Mouse (Mus musculus) midbrain, postnatal 0 days (tissue): ENCODE data around the gene Gmip. TPM values are rescaled to one million over a fixed set of nuclear protein-coding genes. Genes with fewer than 3 reads are reported as not detected.

ENCODE experiments used
- ATAC-seq: fragments of 200-750 bp; cut with Nextera tagmentation; 2 replicates; pipeline ENCODE4 v1.8.0; 2017; ENCODE audit warnings: moderate number of reproducible peaks, mild to moderate bottlenecking, moderate TSS enrichment, moderate library complexity; ENCODE audit not compliant: low FRiP score
- DNase-seq: peaks from one replicate; pipeline ENCODE4 v3.0.0-alpha.2; 2015; ENCODE audit warnings: low spot score
- H3K27ac ChIP-seq: fragments of 300-500 bp; sonication (generic); 2 replicates; pipeline ENCODE4 v1.5.1; 2014; ENCODE audit warnings: low read depth, mild to moderate bottlenecking, low read length, mixed read lengths
- H3K27me3 ChIP-seq: fragments of 300-500 bp; sonication (generic); 2 replicates; pipeline ENCODE4 v1.6.1; 2014; ENCODE audit warnings: low read length, control low read depth, mixed read lengths; ENCODE audit not compliant: insufficient read depth
- H3K36me3 ChIP-seq: fragments of 300-500 bp; sonication (generic); 2 replicates; pipeline ENCODE4 v1.6.1; 2014; ENCODE audit warnings: low read length, control low read depth, mixed read lengths; ENCODE audit not compliant: insufficient read depth
- H3K4me1 ChIP-seq: fragments of 300-500 bp; sonication (generic); 2 replicates; pipeline ENCODE4 v1.6.1; 2014; ENCODE audit warnings: mild to moderate bottlenecking, control low read depth, antibody characterized with exemption, low read length, mixed read lengths; ENCODE audit not compliant: insufficient read depth
- H3K4me2 ChIP-seq: fragments of 300-500 bp; sonication (generic); 2 replicates; pipeline ENCODE4 v1.6.1; 2014; ENCODE audit warnings: low read depth, mild to moderate bottlenecking, low read length, mixed read lengths; ENCODE audit not compliant: poor library complexity, severe bottlenecking
- H3K4me3 ChIP-seq: fragments of 300-500 bp; sonication (generic); 2 replicates; pipeline ENCODE4 v1.5.1; 2014; ENCODE audit warnings: low read depth, mild to moderate bottlenecking, low read length, moderate library complexity
- H3K9ac ChIP-seq: fragments of 300-500 bp; sonication (generic); replicated peaks from 2 replicates; pipeline ENCODE4 v1.6.1; 2014; ENCODE audit warnings: mild to moderate bottlenecking, low read length, moderate library complexity, mixed read lengths; ENCODE audit not compliant: poor library complexity, severe bottlenecking
- H3K9me3 ChIP-seq: fragments of 300-500 bp; sonication (generic); 2 replicates; pipeline ENCODE4 v1.6.1; 2016; ENCODE audit warnings: low read length, control low read depth
- CTCF ChIP-seq: IDR thresholded peaks from 2 replicates; pipeline ENCODE4 v1.5.1; 2016; ENCODE audit warnings: antibody characterized with exemption, mild to moderate bottlenecking
- WGBS: fragments of 180-500 bp; shearing (Covaris S2); extraction: QIAGEN DNeasy Blood & Tissue Kit; methylation state at CpG from one replicate; pipeline ENCODE4 v1.1.7; 2014; 5-methylcytosine and 5-hydroxymethylcytosine counted together
- polyA plus RNA-seq: library from polyadenylated mRNA; unstranded; fragments of >200 nt; fragmentation: Nextera tagmentation; extraction: Ambion mirVana; gene quantifications from 2 replicates; pipeline ENCODE4 v1.2.1, GENCODE M21; 2015
- total RNA-seq: library from RNA; depleted of rRNA; stranded (reverse); fragments of >200 nt; gene quantifications from 2 replicates; pipeline ENCODE4 v1.2.3, GENCODE M21; 2014

Gene Gmip
- total and polyA plus RNA-seq, 2 experiments from 2014 or later, result 37.6 to 53.9 TPM

DNA sequence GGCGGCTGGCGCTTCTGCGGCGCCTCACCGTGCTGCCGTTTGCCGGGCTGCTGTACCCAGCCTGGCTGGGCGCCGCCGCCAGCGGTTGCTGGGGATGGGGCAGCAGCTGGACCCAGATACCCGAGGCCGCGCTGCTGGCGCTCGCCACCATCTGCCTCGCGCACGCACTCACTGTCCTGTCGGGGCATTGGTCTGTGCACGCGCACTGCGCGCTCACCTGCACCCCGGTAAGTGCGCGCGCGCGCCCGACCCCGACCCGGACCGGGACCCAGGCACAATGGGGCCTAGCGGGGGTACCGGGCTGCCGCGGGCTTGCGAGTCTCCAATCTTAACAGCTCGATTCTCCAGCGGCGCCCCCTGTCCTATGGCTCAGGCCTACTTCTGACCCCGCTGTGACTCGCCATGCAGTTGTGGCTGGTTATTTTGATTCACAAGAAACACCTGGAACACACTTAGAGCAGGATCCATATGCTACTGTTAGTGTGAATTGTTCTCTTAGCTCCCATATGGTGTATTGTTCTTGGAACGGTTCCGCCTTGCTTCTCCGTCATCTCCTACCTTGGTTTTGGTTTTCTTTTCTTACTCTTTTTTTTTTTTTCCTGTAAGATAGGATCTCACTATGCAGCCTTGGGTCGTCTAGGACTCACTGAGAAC is 16.9 kb upstream of the Gmip start:
- DNase-seq (peak; percentile 23), ATAC-seq (peak; percentile 70)
- no peak for TF ChIP-seq CTCF
- under 1% methylated on average over 40 of the region's 48 CpGs for WGBS
- H3K36me3 ChIP-seq, result peaks cover 22% of the 10 kb centered on the region
- H3K4me3 ChIP-seq, result peak overlapping the region; percentile 100
- H3K4me1 ChIP-seq, result peaks cover 4% of the 10 kb centered on the region; the same call in 1 of the 2 replicates
- no peaks in the 10 kb centered on the region for H3K9me3 ChIP-seq
- peak overlapping the region; percentile 94 for H3K9ac ChIP-seq
- H3K27ac ChIP-seq, result peak overlapping the region; percentile 77
- no peaks in the 10 kb centered on the region for H3K27me3 ChIP-seq
- H3K4me2 ChIP-seq, result peak overlapping the region; percentile 92

GRCm38 (mm10) chr8:69793666-69794065 is 14.8 kb upstream of the Gmip start:
- no peaks in the 10 kb centered on the region for H3K27me3 ChIP-seq
- ATAC-seq (no peak), DNase-seq (no peak)
- peaks cover 4% of the 10 kb centered on the region; the same call in 1 of the 2 replicates for H3K4me1 ChIP-seq
- no peak for TF ChIP-seq CTCF
- no peak overlapping the region for H3K27ac ChIP-seq
- 91% methylated on average over 4 of the region's 4 CpGs for WGBS
- H3K36me3 ChIP-seq, result peaks cover 43% of the 10 kb centered on the region
- H3K9ac ChIP-seq, result no peak overlapping the region
- H3K4me3 ChIP-seq, result no peak overlapping the region
- no peak overlapping the region for H3K4me2 ChIP-seq
- no peaks in the 10 kb centered on the region for H3K9me3 ChIP-seq

DNA sequence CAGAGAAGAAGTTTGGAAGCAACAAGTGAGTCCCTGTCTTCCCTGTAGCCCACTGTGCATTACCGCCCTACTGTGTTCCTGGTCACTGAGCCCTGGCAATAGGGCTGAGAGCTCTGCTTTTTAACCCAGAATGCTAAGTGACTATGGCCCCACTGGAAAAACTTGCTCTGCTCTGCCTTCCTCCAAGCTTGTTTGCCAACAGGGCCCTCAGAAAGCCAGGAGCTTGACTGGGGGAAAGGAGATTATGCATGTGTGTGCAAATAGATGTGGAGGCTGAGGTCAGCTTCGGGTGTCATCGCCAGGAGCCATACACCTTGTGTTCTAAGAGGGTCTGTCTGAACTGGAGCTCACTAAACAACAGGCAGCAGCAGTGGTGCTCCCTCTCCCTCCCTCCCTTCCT is 14.4 kb upstream of the Gmip start:
- Histone ChIP-seq H3K27ac (no peak overlapping the region), H3K9ac (no peak overlapping the region), H3K9me3 (no peaks in the 10 kb centered on the region), H3K4me1 (peaks cover 4% of the 10 kb centered on the region; the same call in 1 of the 2 replicates), H3K4me3 (no peak overlapping the region), H3K36me3 (peaks cover 47% of the 10 kb centered on the region), H3K27me3 (no peaks in the 10 kb centered on the region), H3K4me2 (no peak overlapping the region)
- ATAC-seq (no peak), DNase-seq (no peak)
- WGBS, result 95% methylated on average over 3 of the region's 3 CpGs
- no peak for TF ChIP-seq CTCF

DNA sequence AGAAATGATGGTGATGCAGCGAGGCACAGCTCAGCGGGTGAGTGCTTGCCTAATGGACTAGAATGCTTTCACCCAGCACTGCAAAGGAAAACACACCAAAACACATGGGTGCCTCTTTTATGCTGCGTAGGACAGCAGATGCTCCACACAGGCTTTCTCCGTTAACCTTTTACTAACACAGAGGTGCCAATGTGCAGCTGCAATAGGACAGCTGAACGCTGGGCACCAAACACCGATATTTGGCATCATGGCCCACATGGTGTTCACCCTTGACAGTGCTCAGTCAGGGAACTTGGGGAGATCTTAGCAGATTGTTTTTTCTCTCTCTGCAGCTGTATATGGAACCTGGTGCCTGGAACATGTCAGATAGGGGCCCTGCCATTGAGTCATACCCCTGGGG is 13.6 kb upstream of the Gmip start:
- Histone ChIP-seq H3K36me3 (peaks cover 56% of the 10 kb centered on the region), H3K4me1 (peaks cover 4% of the 10 kb centered on the region; the same call in 1 of the 2 replicates), H3K4me3 (no peak overlapping the region), H3K27ac (no peak overlapping the region), H3K9me3 (no peaks in the 10 kb centered on the region), H3K27me3 (no peaks in the 10 kb centered on the region), H3K4me2 (no peak overlapping the region), H3K9ac (no peak overlapping the region)
- DNase-seq (no peak), ATAC-seq (no peak)
- no peak for TF ChIP-seq CTCF
- WGBS, result 94% methylated on average over 6 of the region's 6 CpGs

DNA sequence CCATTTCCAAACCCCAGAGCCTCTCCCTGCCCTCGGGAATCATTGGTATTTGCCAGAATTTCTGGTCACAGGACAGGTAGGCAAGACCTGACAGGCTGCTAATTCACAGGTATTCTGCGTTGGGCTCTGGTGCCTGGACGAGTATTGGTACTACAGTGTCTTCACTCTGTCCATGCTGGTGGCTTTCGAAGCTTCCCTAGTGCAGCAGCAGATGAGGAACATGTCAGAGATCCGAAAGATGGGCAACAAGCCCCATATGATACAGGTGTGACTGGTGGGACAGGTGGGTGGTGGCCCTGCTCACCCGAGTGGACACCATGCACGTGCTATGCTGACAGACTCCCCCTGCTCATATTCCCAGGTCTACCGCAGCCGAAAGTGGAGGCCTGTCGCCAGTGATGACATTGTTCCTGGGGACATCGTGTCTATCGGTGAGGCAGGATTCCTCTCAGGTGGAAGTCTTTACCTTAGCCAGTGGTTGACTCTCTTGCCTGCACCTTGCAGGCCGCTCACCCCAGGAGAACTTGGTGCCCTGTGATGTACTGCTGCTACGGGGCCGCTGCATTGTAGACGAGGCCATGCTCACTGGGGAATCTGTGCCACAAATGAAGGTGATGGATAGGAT is 11.6 kb upstream of the Gmip start:
- H3K27me3 ChIP-seq, result no peaks in the 10 kb centered on the region
- H3K4me2 ChIP-seq, result no peak overlapping the region
- ATAC-seq, result no peak
- no peak overlapping the region for H3K9ac ChIP-seq
- no peak overlapping the region for H3K27ac ChIP-seq
- 97% methylated on average over 16 of the region's 16 CpGs for WGBS
- peaks cover 4% of the 10 kb centered on the region; the same call in 1 of the 2 replicates for H3K4me1 ChIP-seq
- H3K9me3 ChIP-seq, result no peaks in the 10 kb centered on the region
- no peak overlapping the region for H3K4me3 ChIP-seq
- DNase-seq, result no peak
- H3K36me3 ChIP-seq, result peaks cover 70% of the 10 kb centered on the region
- TF ChIP-seq CTCF, result no peak

DNA sequence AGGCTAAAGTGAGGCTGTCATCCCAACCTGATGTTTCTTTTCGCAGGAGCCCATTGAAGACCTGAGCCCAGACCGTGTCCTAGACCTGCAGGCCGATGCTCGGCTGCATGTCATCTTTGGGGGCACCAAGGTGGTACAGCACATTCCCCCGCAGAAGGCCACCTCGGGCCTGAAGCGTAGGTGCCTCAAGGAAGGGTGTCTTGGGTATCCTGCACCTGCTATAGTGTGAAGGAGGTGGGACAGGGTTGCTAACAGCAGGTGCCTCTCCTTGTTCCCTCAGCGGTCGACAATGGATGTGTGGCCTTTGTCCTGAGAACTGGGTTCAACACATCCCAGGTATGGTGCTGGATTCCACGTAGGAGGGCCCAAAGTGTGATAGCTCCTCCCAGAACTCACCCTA is 10.8 kb upstream of the Gmip start:
- peaks cover 4% of the 10 kb centered on the region; the same call in 1 of the 2 replicates for H3K4me1 ChIP-seq
- no peak for ATAC-seq
- no peak overlapping the region for H3K27ac ChIP-seq
- no peak overlapping the region for H3K4me2 ChIP-seq
- no peaks in the 10 kb centered on the region for H3K27me3 ChIP-seq
- H3K9me3 ChIP-seq, result no peaks in the 10 kb centered on the region
- peaks cover 79% of the 10 kb centered on the region for H3K36me3 ChIP-seq
- no peak for DNase-seq
- WGBS, result 95% methylated on average over 10 of the region's 10 CpGs
- no peak overlapping the region for H3K9ac ChIP-seq
- TF ChIP-seq CTCF, result no peak
- H3K4me3 ChIP-seq, result no peak overlapping the region
